Mouse (Mus musculus): Measurements from ENCODE around the gene Engase.

The Engase gene

DNA sequence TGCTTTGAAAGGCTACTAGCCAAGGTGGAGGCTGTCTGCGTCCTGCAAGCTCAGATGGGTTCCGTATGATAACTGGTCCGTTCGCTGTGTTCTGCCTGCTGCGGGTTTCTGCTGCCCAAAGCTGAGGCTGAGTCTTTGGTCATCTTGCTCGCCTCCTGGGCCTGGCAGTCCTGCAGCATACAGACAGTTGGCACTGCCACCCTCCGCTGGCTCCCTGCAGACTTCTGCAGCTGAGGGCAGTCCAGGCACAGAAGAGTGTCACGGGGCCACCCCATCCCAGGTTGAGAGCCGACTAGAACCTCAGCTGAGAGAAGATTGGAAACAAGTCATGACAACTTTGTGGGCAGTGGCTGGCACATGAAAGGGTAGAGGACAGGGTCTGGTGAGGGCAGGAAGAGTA, 52.1 kb downstream of the Engase start:
- DNase-seq (ENCODE audit: low spot score in 2 of 2), result no peak

GRCm38 (mm10) chr11:118530313-118530712, 53.7 kb downstream of the Engase start:
- DNase-seq (ENCODE audit: low spot score in 2 of 2), result no peak

DNA sequence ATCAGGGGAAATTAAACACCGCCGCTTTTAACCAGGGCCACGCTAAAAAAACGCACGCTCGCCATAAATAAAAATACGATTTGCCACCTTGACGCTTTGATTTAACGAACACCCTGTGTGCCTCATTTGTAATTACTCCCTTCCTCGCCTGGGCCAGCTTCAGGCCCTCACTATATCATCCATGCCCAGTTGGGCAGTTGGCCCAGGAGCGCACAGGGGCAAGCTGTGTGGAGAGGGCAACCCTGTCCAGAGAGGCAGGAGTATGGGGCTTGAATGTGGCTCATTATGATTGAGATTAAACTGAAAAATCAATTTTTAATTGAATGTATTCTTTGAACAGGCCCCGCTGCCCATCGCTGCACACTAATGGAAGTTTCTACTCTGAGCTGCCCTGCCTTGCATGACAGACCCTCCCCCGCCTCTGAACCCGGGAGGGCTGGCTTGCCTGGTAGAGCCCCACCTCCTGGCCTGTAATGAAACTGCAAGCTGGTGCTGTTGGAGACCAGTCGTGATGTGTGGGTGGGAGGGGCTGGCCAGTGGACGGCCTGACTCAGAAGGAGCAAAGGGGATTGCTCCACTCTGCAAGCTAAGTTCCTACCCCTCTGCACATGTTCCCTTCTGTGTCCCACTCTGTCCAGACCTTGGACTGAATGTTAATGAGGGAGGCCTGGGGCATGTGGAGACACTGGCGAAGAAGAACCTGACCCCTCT, 57.9 kb downstream of the Engase start:
- peak; percentile 30 to 75 for DNase-seq (ENCODE audit: low spot score in 2 of 2)

DNA sequence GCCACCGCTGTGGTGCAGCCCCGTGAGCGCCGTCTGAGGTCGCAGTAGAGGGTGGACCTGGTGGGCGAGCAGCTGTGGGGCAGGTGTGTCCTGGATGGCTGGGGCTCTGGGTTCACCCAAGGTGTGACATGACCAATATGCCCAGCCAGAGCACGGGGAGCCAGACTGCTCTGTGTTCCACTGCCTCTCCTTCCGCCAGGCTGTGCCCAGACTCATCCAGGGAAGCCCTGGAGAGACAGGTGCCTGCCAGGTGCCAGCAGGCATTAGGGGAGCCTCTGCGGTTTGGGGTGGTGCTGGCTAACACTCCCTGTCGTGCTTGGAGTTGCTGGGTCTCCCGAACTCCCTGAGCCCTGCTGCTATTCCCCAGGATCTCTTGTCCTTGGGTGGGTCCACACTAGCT, 61.4 kb downstream of the Engase start:
- no peak for DNase-seq (ENCODE audit: low spot score in 2 of 2)
